In the genomic region with DNA sequence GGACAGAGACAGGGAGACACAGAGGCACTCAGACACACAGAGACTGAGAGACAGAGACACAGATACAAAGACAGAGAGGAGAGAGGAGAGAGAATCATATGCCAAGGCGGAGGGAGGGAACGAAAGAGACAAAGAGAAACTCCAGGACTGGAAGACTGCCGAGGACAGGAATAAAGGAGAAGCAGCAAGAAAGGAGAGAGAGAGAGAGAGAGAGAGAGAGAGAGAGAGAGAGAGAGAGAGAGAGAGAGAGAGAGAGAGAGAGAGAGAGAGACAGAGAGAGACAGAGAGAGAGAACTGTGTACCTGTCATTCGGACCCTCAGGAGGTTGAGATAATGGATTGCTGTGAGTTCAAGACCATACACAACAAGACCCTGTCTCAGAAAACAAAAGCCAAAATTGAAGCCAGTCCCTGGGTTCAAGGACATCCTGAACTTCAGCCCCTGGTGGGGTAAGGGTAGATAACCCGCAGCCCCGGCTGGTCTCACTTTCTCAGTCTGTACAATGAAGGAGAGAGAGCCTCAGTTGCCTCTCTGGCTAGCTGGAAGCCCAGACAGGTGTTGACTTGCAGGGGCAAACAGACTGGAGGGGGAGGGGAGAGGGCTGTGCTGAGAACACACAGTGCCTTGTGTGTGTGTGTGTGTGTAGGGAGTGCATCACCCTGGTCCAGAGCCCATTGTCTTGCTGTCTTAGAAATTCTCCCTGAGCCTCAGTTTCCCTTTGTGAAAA, we compare ENCODE assay signal across 8 mouse cellular contexts. TPM values are rescaled to one million over a fixed set of nuclear protein-coding genes. Genes with fewer than 3 reads are reported as not detected.
DNase-seq lines count a peak whose midpoint lies in the region; ATAC-seq and TF ChIP-seq lines count a peak whose summit lies in the region.

No protein-coding gene starts in this region.

- no peak for DNase-seq in kidney, adult 8-10 months
- no peak for DNase-seq in hindbrain, embryonic 11.5 days (ENCODE audit: low spot score)
- DNase-seq in layer of hippocampus, adult 9-11 months: no peak
- DNase-seq in gastrocnemius, postnatal 25 days: no peak
- DNase-seq in spleen, adult 12 weeks (ENCODE audit: low spot score): no peak

- no peak overlapping the region; the same call in 1 of the 2 replicates for H3K27ac ChIP-seq in kidney, embryonic 14.5 days (ENCODE audit: low read depth, low read length)
- H3K27ac ChIP-seq in bone marrow, adult 2 months (ENCODE audit: control insufficient read depth, insufficient read depth, low read depth, low read length, poor library complexity): peak overlapping the region; percentile 40; the same call in 1 of the 2 replicates
- peak overlapping the region; percentile 79 for H3K27ac ChIP-seq in hindbrain, embryonic 11.5 days (ENCODE audit: low read depth, low read length)
- peak overlapping the region; percentile 83 for H3K27ac ChIP-seq in midbrain, embryonic 13.5 days

- peaks cover 12% of the 10 kb centered on the region; the same call in 1 of the 2 replicates for H3K4me1 ChIP-seq in kidney, embryonic 14.5 days (ENCODE audit: control insufficient read depth, insufficient read depth, low read length)
- peaks cover 2% of the 10 kb centered on the region for H3K4me1 ChIP-seq in bone marrow, adult 2 months (ENCODE audit: control insufficient read depth, insufficient read depth, low read length)
- peaks cover 8% of the 10 kb centered on the region; the same call in 1 of the 2 replicates for H3K4me1 ChIP-seq in hindbrain, embryonic 11.5 days (replicated peaks; ENCODE audit: control insufficient read depth, insufficient read depth, low read length)
- peaks cover 32% of the 10 kb centered on the region for H3K4me1 ChIP-seq in midbrain, embryonic 13.5 days (replicated peaks)

- H3K4me2 ChIP-seq in kidney, embryonic 14.5 days (replicated peaks; ENCODE audit: low read depth, low read length): peak overlapping the region; percentile 86
- peak overlapping the region; percentile 97 for H3K4me2 ChIP-seq in hindbrain, embryonic 11.5 days (replicated peaks; ENCODE audit: low read depth, low read length)
- peak overlapping the region; percentile 98 for H3K4me2 ChIP-seq in midbrain, embryonic 13.5 days (replicated peaks)

- no peaks in the 10 kb centered on the region for H3K27me3 ChIP-seq in kidney, embryonic 14.5 days (ENCODE audit: control insufficient read depth, insufficient read depth, low read length)
- peaks cover 1% of the 10 kb centered on the region; the same call in 1 of the 2 replicates for H3K27me3 ChIP-seq in hindbrain, embryonic 11.5 days (ENCODE audit: control insufficient read depth, insufficient read depth, low read length)
- peaks cover 10% of the 10 kb centered on the region; the same call in 1 of the 2 replicates for H3K27me3 ChIP-seq in midbrain, embryonic 13.5 days

- H3K36me3 ChIP-seq in kidney, embryonic 14.5 days (ENCODE audit: control insufficient read depth, insufficient read depth, low read length): peaks cover 9% of the 10 kb centered on the region
- no peaks in the 10 kb centered on the region; the same call in 1 of the 2 replicates for H3K36me3 ChIP-seq in hindbrain, embryonic 11.5 days (ENCODE audit: control insufficient read depth, insufficient read depth, low read length)
- H3K36me3 ChIP-seq in midbrain, embryonic 13.5 days: peaks cover 10% of the 10 kb centered on the region

- no peak for TF ChIP-seq POLR2A in bone marrow, adult 2 months (IDR thresholded peaks at IDR 0.05; ENCODE audit: borderline replicate concordance, control insufficient read depth, low read depth, low read length)

- H3K4me3 ChIP-seq in kidney, embryonic 14.5 days (ENCODE audit: low read length): peak overlapping the region; percentile 96
- H3K4me3 ChIP-seq in bone marrow, adult 2 months (replicated peaks; ENCODE audit: control insufficient read depth, low read depth, low read length): peak overlapping the region; percentile 71
- H3K4me3 ChIP-seq in hindbrain, embryonic 11.5 days (ENCODE audit: low read depth, low read length): peak overlapping the region; percentile 99
- peak overlapping the region; percentile 92 for H3K4me3 ChIP-seq in midbrain, embryonic 13.5 days (replicated peaks)

- H3K9ac ChIP-seq in kidney, embryonic 14.5 days (ENCODE audit: low read depth, low read length): peak overlapping the region; percentile 88
- peak overlapping the region; percentile 90 for H3K9ac ChIP-seq in hindbrain, embryonic 11.5 days (ENCODE audit: low read depth, low read length)
- peak overlapping the region; percentile 95 for H3K9ac ChIP-seq in midbrain, embryonic 13.5 days (replicated peaks)

- no peak for TF ChIP-seq CTCF in bone marrow, adult 2 months (IDR thresholded peaks at IDR 0.05; ENCODE audit: control insufficient read depth, insufficient read depth, low read length)

- no peak for ATAC-seq in kidney, embryonic 14.5 days (ENCODE audit: low FRiP score, low TSS enrichment)
- ATAC-seq in hindbrain, embryonic 11.5 days (ENCODE audit: low FRiP score): no peak
- ATAC-seq in midbrain, embryonic 13.5 days: no peak; the same call in 1 of the 2 replicates

- H3K9me3 ChIP-seq in kidney, embryonic 14.5 days (ENCODE audit: control insufficient read depth, low read length): no peaks in the 10 kb centered on the region
- no peaks in the 10 kb centered on the region for H3K9me3 ChIP-seq in hindbrain, embryonic 11.5 days (ENCODE audit: control insufficient read depth, low read length)
- no peaks in the 10 kb centered on the region for H3K9me3 ChIP-seq in midbrain, embryonic 13.5 days

- WGBS in kidney, embryonic 14.5 days: 25% methylated on average over 6 of the region's 6 CpGs
- WGBS in bone marrow, adult 2 months: 43% methylated on average over 6 of the region's 6 CpGs
- 22% methylated on average over 6 of the region's 6 CpGs for WGBS in hindbrain, embryonic 11.5 days
- WGBS in midbrain, embryonic 13.5 days: 15% methylated on average over 6 of the region's 6 CpGs

RNA-seq across cellular contexts. Expression of a gene that starts 0.7 kb away (rescaled TPM):
- 10.4 and 12.1 TPM in 2 replicates for polyA plus RNA-seq in kidney, embryonic 14.5 days (2014; fragmentation: Nextera tagmentation; extraction: Ambion mirVana)
- 10.1 and 14.6 TPM in 2 replicates for polyA plus RNA-seq in bone marrow, adult 2 months (2011; ENCODE audit: insufficient read depth, insufficient read length, low replicate concordance, missing spikeins)
- polyA plus RNA-seq in hindbrain, embryonic 11.5 days (2014; fragmentation: Nextera tagmentation; extraction: Ambion mirVana): 11.5 and 13.3 TPM in 2 replicates
- 13.9 and 16.3 TPM in 2 replicates for polyA plus RNA-seq in midbrain, embryonic 13.5 days (2015; fragmentation: Nextera tagmentation; extraction: Ambion mirVana)
- 10 to 100 TPM; 13.2 to 13.8 TPM for total RNA-seq in gastrocnemius, postnatal 25 days (2021)

RNA-seq across cellular contexts. Expression of a gene that starts 3.8 kb away (rescaled TPM):
- polyA plus RNA-seq in kidney, embryonic 14.5 days (2014; fragmentation: Nextera tagmentation; extraction: Ambion mirVana): 3.5 and 3.7 TPM in 2 replicates
- 4.2 and 10.3 TPM in 2 replicates for polyA plus RNA-seq in bone marrow, adult 2 months (2011; ENCODE audit: insufficient read depth, insufficient read length, low replicate concordance, missing spikeins)
- polyA plus RNA-seq in hindbrain, embryonic 11.5 days (2014; fragmentation: Nextera tagmentation; extraction: Ambion mirVana): 0.66 and 0.76 TPM in 2 replicates
- polyA plus RNA-seq in midbrain, embryonic 13.5 days (2015; fragmentation: Nextera tagmentation; extraction: Ambion mirVana): 0.24 and 0.32 TPM in 2 replicates
- total RNA-seq in gastrocnemius, postnatal 25 days (2021): under 1 TPM; 0.56 to 0.67 TPM

RNA-seq across cellular contexts. Expression of a gene that starts 48.9 kb away (rescaled TPM):
- polyA plus RNA-seq in kidney, embryonic 14.5 days (2014; fragmentation: Nextera tagmentation; extraction: Ambion mirVana): 1.4 and 2.4 TPM in 2 replicates
- polyA plus RNA-seq in bone marrow, adult 2 months (2011; ENCODE audit: insufficient read depth, insufficient read length, low replicate concordance, missing spikeins): 4.4 and 8.0 TPM in 2 replicates
- polyA plus RNA-seq in hindbrain, embryonic 11.5 days (2014; fragmentation: Nextera tagmentation; extraction: Ambion mirVana): 2.4 and 2.5 TPM in 2 replicates
- 2.9 and 4.5 TPM in 2 replicates for polyA plus RNA-seq in midbrain, embryonic 13.5 days (2015; fragmentation: Nextera tagmentation; extraction: Ambion mirVana)
- total RNA-seq in gastrocnemius, postnatal 25 days (2021): 1 to 10 TPM; 1.7 to 1.9 TPM

RNA-seq across cellular contexts. Expression of a gene that starts 48.9 kb away (rescaled TPM):
- polyA plus RNA-seq in kidney, embryonic 14.5 days (2014; fragmentation: Nextera tagmentation; extraction: Ambion mirVana): 63.7 and 70.2 TPM in 2 replicates
- 12.4 and 12.7 TPM in 2 replicates for polyA plus RNA-seq in bone marrow, adult 2 months (2011; ENCODE audit: insufficient read depth, insufficient read length, low replicate concordance, missing spikeins)
- polyA plus RNA-seq in hindbrain, embryonic 11.5 days (2014; fragmentation: Nextera tagmentation; extraction: Ambion mirVana): 45.7 and 49.8 TPM in 2 replicates
- polyA plus RNA-seq in midbrain, embryonic 13.5 days (2015; fragmentation: Nextera tagmentation; extraction: Ambion mirVana): 36.6 and 43.3 TPM in 2 replicates
- 10 to 100 TPM in 1 of 2 experiments, 1 to 10 TPM in 1; 8.8 to 10.6 TPM for total RNA-seq in gastrocnemius, postnatal 25 days (2021)

RNA-seq across cellular contexts. Expression of a gene that starts 54.7 kb away (rescaled TPM):
- polyA plus RNA-seq in kidney, embryonic 14.5 days (2014; fragmentation: Nextera tagmentation; extraction: Ambion mirVana): 0.20 and 0.69 TPM in 2 replicates
- 25.1 and 31.8 TPM in 2 replicates for polyA plus RNA-seq in bone marrow, adult 2 months (2011; ENCODE audit: insufficient read depth, insufficient read length, low replicate concordance, missing spikeins)
- polyA plus RNA-seq in hindbrain, embryonic 11.5 days (2014; fragmentation: Nextera tagmentation; extraction: Ambion mirVana): 0.13 TPM in 1 of 2 replicates, not detected in the other
- polyA plus RNA-seq in midbrain, embryonic 13.5 days (2015; fragmentation: Nextera tagmentation; extraction: Ambion mirVana): 0.07 TPM in 1 of 2 replicates, not detected in the other
- over 10,000 TPM; 37,777 to 44,473 TPM for total RNA-seq in gastrocnemius, postnatal 25 days (2021)
